Mouse (Mus musculus) embryonic facial prominence, embryonic 10.5 days (tissue): ENCODE measurements around the gene Col6a4. TPM values are rescaled to one million over a fixed set of nuclear protein-coding genes. Genes with fewer than 3 reads are reported as not detected.

Experiments used
- DNase-seq: peaks from one replicate; pipeline ENCODE4 v3.0.0-alpha.2; 2017; ENCODE audit warnings: low spot score
- H3K27ac ChIP-seq: fragments of 300-500 bp; sonication (generic); replicated peaks from 2 replicates; pipeline ENCODE4 v1.5.1; 2016; ENCODE audit warnings: mild to moderate bottlenecking
- H3K27me3 ChIP-seq: fragments of 300-500 bp; sonication (generic); replicated peaks from 2 replicates; pipeline ENCODE4 v1.6.1; 2016; ENCODE audit warnings: low read depth, mild to moderate bottlenecking; ENCODE audit not compliant: poor library complexity, severe bottlenecking
- H3K36me3 ChIP-seq: fragments of 300-500 bp; sonication (generic); replicated peaks from 2 replicates; pipeline ENCODE4 v1.6.1; 2016; ENCODE audit warnings: mild to moderate bottlenecking, moderate library complexity
- H3K4me1 ChIP-seq: fragments of 300-500 bp; sonication (generic); 2 replicates; pipeline ENCODE4 v1.6.1; 2016
- H3K4me3 ChIP-seq: fragments of 300-500 bp; sonication (generic); 2 replicates; pipeline ENCODE4 v1.5.1; 2016; ENCODE audit warnings: mild to moderate bottlenecking, moderate library complexity
- H3K9me3 ChIP-seq: fragments of 300-500 bp; sonication (generic); 2 replicates; pipeline ENCODE4 v1.6.1; 2016; ENCODE audit warnings: mild to moderate bottlenecking
- WGBS: fragments of 180-500 bp; shearing (Covaris S2); methylation state at CpG from one replicate; pipeline ENCODE4 v1.1.7; 2016; 5-methylcytosine and 5-hydroxymethylcytosine counted together
- polyA plus RNA-seq: library from polyadenylated mRNA; unstranded; fragments of >200 nt; fragmentation: Nextera tagmentation; extraction: Ambion mirVana; gene quantifications from 2 replicates; pipeline ENCODE4 v1.2.1, GENCODE M21; 2016

Col6a4 gene
- polyA plus RNA-seq, 1 experiment from 2014 or later, result 0.25 TPM

- peaks cover 4% of the 10 kb centered on the region; the same call in 1 of the 2 replicates for H3K4me1 ChIP-seq
- no peak overlapping the region for H3K27ac ChIP-seq
- no peaks in the 10 kb centered on the region for H3K36me3 ChIP-seq
- H3K27me3 ChIP-seq, result peaks cover 25% of the 10 kb centered on the region
- no peaks in the 10 kb centered on the region for H3K9me3 ChIP-seq
- H3K4me3 ChIP-seq, result no peak overlapping the region
- DNase-seq, result no peak
- 92% methylated on average over 8 of the region's 8 CpGs for whole genome bisulfite sequencing
These were observed 118.1 kb downstream of the Col6a4 start for GRCm38 (mm10) chr9:105978479-105978878.

- H3K4me3 ChIP-seq, result no peak overlapping the region
- no peak overlapping the region for H3K27ac ChIP-seq
- no peaks in the 10 kb centered on the region for H3K36me3 ChIP-seq
- no peak for DNase-seq
- H3K4me1 ChIP-seq, result peaks cover 4% of the 10 kb centered on the region; the same call in 1 of the 2 replicates
- H3K27me3 ChIP-seq, result peaks cover 25% of the 10 kb centered on the region
- 25% methylated on average over 13 of the region's 13 CpGs for WGBS
- H3K9me3 ChIP-seq, result no peaks in the 10 kb centered on the region
These were observed 119.7 kb downstream of the Col6a4 start for GRCm38 (mm10) chr9:105976871-105977270.

- Histone ChIP-seq H3K9me3 (no peaks in the 10 kb centered on the region), H3K27me3 (peaks cover 25% of the 10 kb centered on the region), H3K4me3 (no peak overlapping the region), H3K36me3 (no peaks in the 10 kb centered on the region), H3K4me1 (peaks cover 4% of the 10 kb centered on the region; the same call in 1 of the 2 replicates), H3K27ac (no peak overlapping the region)
- WGBS, result 40% methylated on average over 6 of the region's 6 CpGs
- no peak for DNase-seq
These were observed 120.3 kb downstream of the Col6a4 start for GRCm38 (mm10) chr9:105976314-105976713.

- H3K9me3 ChIP-seq, result no peaks in the 10 kb centered on the region
- H3K4me3 ChIP-seq, result no peak overlapping the region
- WGBS, result 91% methylated on average over 1 of the region's 1 CpGs
- no peak overlapping the region for H3K27ac ChIP-seq
- peaks cover 25% of the 10 kb centered on the region for H3K27me3 ChIP-seq
- no peaks in the 10 kb centered on the region for H3K4me1 ChIP-seq
- DNase-seq, result no peak
- H3K36me3 ChIP-seq, result no peaks in the 10 kb centered on the region
These were observed 122.8 kb downstream of the Col6a4 start for GRCm38 (mm10) chr9:105973736-105974135.

GRCm38 (mm10) chr9:105972031-105972430 is 124.6 kb downstream of the Col6a4 start:
- Histone ChIP-seq H3K4me1 (no peaks in the 10 kb centered on the region), H3K27ac (no peak overlapping the region), H3K36me3 (no peaks in the 10 kb centered on the region), H3K27me3 (peaks cover 16% of the 10 kb centered on the region), H3K9me3 (no peaks in the 10 kb centered on the region), H3K4me3 (no peak overlapping the region)
- DNase-seq, result no peak
- WGBS, result 87% methylated on average over 3 of the region's 3 CpGs

DNA sequence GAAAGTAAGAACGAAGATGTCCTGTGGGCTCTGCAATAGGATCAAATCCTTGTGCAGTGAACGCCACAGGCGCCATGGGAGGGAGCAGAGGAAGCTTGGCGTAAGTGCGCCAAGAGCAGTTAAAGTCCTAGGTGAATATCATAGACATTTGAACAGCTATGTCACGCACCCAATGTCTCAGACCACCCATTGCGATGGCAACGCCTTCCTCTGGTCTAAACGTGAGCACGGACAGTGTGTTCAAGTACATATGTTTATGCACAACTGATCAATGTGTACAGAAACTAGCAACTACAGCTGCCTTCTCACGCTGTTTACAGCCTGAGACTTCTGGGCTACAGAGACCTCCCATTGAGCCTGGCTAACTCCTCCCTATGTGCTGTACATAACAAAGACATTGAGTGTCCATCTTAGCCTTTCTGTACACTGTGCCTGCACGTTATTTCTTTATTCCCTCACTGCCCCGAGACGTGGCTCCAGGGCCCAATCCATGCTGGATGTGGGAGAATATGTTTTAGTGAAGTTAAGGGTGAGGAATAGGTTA is 125.2 kb downstream of the Col6a4 start:
- H3K27ac ChIP-seq, result no peak overlapping the region
- DNase-seq, result no peak
- WGBS, result 91% methylated on average over 14 of the region's 14 CpGs

GRCm38 (mm10) chr9:105970901-105971300 is 125.7 kb downstream of the Col6a4 start:
- no peak for DNase-seq
- Histone ChIP-seq H3K27me3 (peaks cover 4% of the 10 kb centered on the region; the same call in 1 of the 2 replicates), H3K4me1 (no peaks in the 10 kb centered on the region), H3K27ac (no peak overlapping the region), H3K9me3 (no peaks in the 10 kb centered on the region), H3K36me3 (no peaks in the 10 kb centered on the region), H3K4me3 (no peak overlapping the region)
- 87% methylated on average over 5 of the region's 5 CpGs for WGBS

More for the DNA sequence above, 125.2 kb downstream of the Col6a4 start:
- no peaks in the 10 kb centered on the region for H3K4me1 ChIP-seq
- peaks cover 9% of the 10 kb centered on the region for H3K27me3 ChIP-seq
- H3K36me3 ChIP-seq, result no peaks in the 10 kb centered on the region
- no peaks in the 10 kb centered on the region for H3K9me3 ChIP-seq
- no peak overlapping the region for H3K4me3 ChIP-seq

GRCm38 (mm10) chr9:105967976-105968375 is 128.6 kb downstream of the Col6a4 start:
- no peak for DNase-seq
- Histone ChIP-seq H3K27me3 (no peaks in the 10 kb centered on the region), H3K4me3 (no peak overlapping the region), H3K36me3 (no peaks in the 10 kb centered on the region), H3K27ac (no peak overlapping the region), H3K4me1 (peaks cover 5% of the 10 kb centered on the region; the same call in 1 of the 2 replicates), H3K9me3 (no peaks in the 10 kb centered on the region)
- WGBS, result 77% methylated on average over 5 of the region's 5 CpGs

DNA sequence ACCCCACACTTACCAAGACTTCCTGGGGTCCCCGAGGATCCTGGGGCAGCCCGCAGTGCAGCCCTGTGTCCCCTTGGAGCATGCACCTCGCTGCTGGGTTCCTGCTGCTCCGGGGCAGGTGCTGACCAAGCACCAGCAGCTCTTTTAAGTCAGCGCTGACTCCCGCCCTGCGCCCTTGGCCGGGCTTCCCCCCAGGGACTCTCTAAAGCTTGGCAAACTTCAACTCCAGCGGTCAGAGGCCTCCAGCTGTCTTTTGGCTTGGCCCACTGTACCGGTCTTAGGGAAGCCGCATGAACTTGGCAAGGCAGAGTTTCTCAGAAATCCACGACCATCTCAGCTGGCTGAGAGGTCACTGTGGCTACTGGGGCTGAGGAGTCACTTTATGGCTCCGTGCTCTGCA is 136.1 kb downstream of the Col6a4 start, which contains the start of gene Col6a5:
Gene Col6a5, minus strand, starts transcription at position 111 of the 400 bp plus-strand sequence.
- Histone ChIP-seq H3K27ac (no peak within 1 kb of the TSS), H3K27me3 (peaks cover 16% of the 10 kb centered on the region), H3K36me3 (no peaks in the 10 kb centered on the region), H3K9me3 (no peaks in the 10 kb centered on the region), H3K4me1 (peaks cover 11% of the 10 kb centered on the region), H3K4me3 (no peak within 1 kb of the TSS)
- DNase-seq, result no peak
- 18% methylated on average over 13 of the region's 13 CpGs for WGBS

DNA sequence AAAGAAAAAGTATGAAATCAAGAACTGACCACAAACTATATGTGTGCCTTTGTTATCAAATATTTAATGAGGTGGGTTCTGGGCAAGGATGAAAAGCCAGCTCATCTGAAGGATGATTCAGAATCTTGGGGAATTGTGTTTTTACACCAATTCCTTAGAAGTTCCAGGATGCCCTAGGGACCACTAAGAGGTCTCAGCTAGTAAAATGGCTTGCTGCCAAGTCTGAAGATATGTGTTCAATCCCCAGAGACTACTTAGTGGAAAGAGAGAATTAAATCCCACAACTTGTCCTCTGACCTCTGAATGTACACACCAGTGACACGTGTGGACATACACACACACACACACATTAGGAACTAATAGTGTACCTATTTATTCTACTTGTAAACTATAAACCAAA is 137.5 kb downstream of the Col6a4 start:
- Histone ChIP-seq H3K27ac (no peak overlapping the region), H3K9me3 (no peaks in the 10 kb centered on the region), H3K27me3 (peaks cover 16% of the 10 kb centered on the region), H3K4me3 (no peak overlapping the region), H3K36me3 (no peaks in the 10 kb centered on the region), H3K4me1 (peaks cover 6% of the 10 kb centered on the region)
- 87% methylated on average over 1 of the region's 1 CpGs for WGBS
- no peak for DNase-seq

DNA sequence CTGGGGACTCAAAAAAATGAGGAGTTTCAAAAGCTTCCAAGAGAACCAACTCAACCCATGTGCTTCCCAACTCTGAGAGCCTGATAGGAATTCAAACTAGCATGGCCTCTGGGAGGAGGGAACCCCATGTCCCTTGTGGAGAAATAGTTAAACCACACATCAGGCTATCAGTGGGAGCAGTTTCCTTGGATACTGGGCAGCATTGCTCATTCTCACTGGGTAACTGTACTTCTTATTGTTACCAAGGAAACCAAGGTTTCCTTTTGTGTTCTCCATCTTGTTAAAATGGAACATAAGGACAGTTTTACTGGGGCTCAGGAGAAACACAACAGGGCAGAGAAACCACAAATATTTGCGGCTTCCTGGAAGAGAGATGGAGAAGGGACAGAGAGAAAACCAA is 146.8 kb downstream of the Col6a4 start:
- Histone ChIP-seq H3K4me3 (no peak overlapping the region), H3K27me3 (no peaks in the 10 kb centered on the region), H3K36me3 (no peaks in the 10 kb centered on the region), H3K27ac (no peak overlapping the region), H3K4me1 (no peaks in the 10 kb centered on the region), H3K9me3 (no peaks in the 10 kb centered on the region)
- DNase-seq, result no peak
- WGBS, result 92% methylated on average over 1 of the region's 1 CpGs

GRCm38 (mm10) chr9:105947577-105947976 is 149.0 kb downstream of the Col6a4 start:
- no peaks in the 10 kb centered on the region for H3K4me1 ChIP-seq
- no peaks in the 10 kb centered on the region for H3K27me3 ChIP-seq
- 79% methylated on average over 3 of the region's 3 CpGs for WGBS
- no peaks in the 10 kb centered on the region for H3K36me3 ChIP-seq
- no peak overlapping the region for H3K27ac ChIP-seq
- no peak overlapping the region for H3K4me3 ChIP-seq
- no peaks in the 10 kb centered on the region for H3K9me3 ChIP-seq
- no peak for DNase-seq
